9 mouse cellular contexts compared by ENCODE assay signal in genomic region chrX:56531266-56531665, GRCm38 (mm10). TPM values are rescaled to one million over a fixed set of nuclear protein-coding genes. Genes with fewer than 3 reads are reported as not detected.
DNase-seq lines count a peak whose midpoint lies in the region; ATAC-seq and TF ChIP-seq lines count a peak whose summit lies in the region.
"Had no signal": no experiment of that assay in that cellular context is flagged by ENCODE, and none has a peak within 500 bp of the region (broad histone marks: within the 10 kb centered on the region; RNA-seq: fewer than 3 reads in every experiment).

No protein-coding gene starts in this region.

- no peak for ATAC-seq in heart, embryonic 12.5 days (ENCODE audit: insufficient number of reproducible peaks, low FRiP score)
- ATAC-seq in midbrain, embryonic 14.5 days (ENCODE audit: low FRiP score, low TSS enrichment) = no peak

- 4% methylated on average over 3 of the region's 3 CpGs for WGBS in heart, embryonic 12.5 days
- 18% methylated on average over 3 of the region's 3 CpGs for WGBS in midbrain, embryonic 14.5 days

- H3K4me1 ChIP-seq in heart, embryonic 12.5 days (replicated peaks) = no peaks in the 10 kb centered on the region
- no peaks in the 10 kb centered on the region for H3K4me1 ChIP-seq in midbrain, embryonic 14.5 days (ENCODE audit: control insufficient read depth, insufficient read depth, low read length)

- TF ChIP-seq CTCF in left cerebral cortex, adult 2 months (IDR thresholded peaks at IDR 0.05) = peak; percentile 69

- no peak overlapping the region for H3K9ac ChIP-seq in heart, embryonic 12.5 days
- H3K9ac ChIP-seq in midbrain, embryonic 14.5 days (replicated peaks; ENCODE audit: low read length) = no peak overlapping the region

- intact Hi-C loops in heart, postnatal 14 days (cut with DNase I) = loop anchor here (5.0 to 10.0 kb wide), 2 partner anchors 66 to 304 kb away; partner anchors contain the start of gene Mmgt1
- intact Hi-C loops in left cerebral cortex, adult 2 months (cut with DNase I) = loop anchor here (10.0 kb wide), 2 partner anchors 304 to 584 kb away; no protein-coding TSS in a partner anchor

- H3K4me3 ChIP-seq in heart, embryonic 12.5 days = no peak overlapping the region
- H3K4me3 ChIP-seq in left cerebral cortex, adult 2 months = no peak overlapping the region
- no peak overlapping the region for H3K4me3 ChIP-seq in midbrain, embryonic 14.5 days (replicated peaks; ENCODE audit: low read depth, low read length)

- no peak overlapping the region for H3K4me2 ChIP-seq in heart, embryonic 12.5 days
- no peak overlapping the region for H3K4me2 ChIP-seq in midbrain, embryonic 14.5 days (ENCODE audit: low read length)

- H3K27ac ChIP-seq in heart, embryonic 12.5 days (ENCODE audit: poor library complexity, severe bottlenecking) = no peak overlapping the region
- no peak overlapping the region for H3K27ac ChIP-seq in left cerebral cortex, adult 2 months
- no peak overlapping the region for H3K27ac ChIP-seq in midbrain, embryonic 14.5 days (replicated peaks; ENCODE audit: low read depth, low read length)
- H3K27ac ChIP-seq: macrophage had no signal

- no peaks in the 10 kb centered on the region for H3K36me3 ChIP-seq in heart, embryonic 12.5 days
- no peaks in the 10 kb centered on the region for H3K36me3 ChIP-seq in midbrain, embryonic 14.5 days (ENCODE audit: control insufficient read depth, insufficient read depth, low read length)
- H3K36me3 ChIP-seq in splenic B cell, adult 2 months (ENCODE audit: control insufficient read depth, insufficient read depth, low read length, poor library complexity, severe bottlenecking) = no peaks in the 10 kb centered on the region

- H3K9me3 ChIP-seq in heart, embryonic 12.5 days (replicated peaks) = no peaks in the 10 kb centered on the region
- H3K9me3 ChIP-seq in midbrain, embryonic 14.5 days (ENCODE audit: control insufficient read depth, low read length) = no peaks in the 10 kb centered on the region

- peak; percentile 30 to 82 for DNase-seq in heart, adult 18-20 months
- peak; percentile 49 for DNase-seq in ZHBTc4 (ENCODE audit: low read depth, low spot score)
- DNase-seq in embryo, embryonic 10 days (ENCODE audit: low spot score) = peak; percentile 69
- DNase-seq in heart, postnatal 14 days = peak; percentile 55 to 72
- DNase-seq in left cerebral cortex, adult 2 months (ENCODE audit: extremely low spot score in 1 of 2, low spot score in 2 of 2) = peak; percentile 45 to 62
- DNase-seq in midbrain, embryonic 14.5 days = peak; percentile 73
- DNase-seq in splenic B cell, adult 2 months (ENCODE audit: low read depth, low spot score) = peak; percentile 66

- H3K27me3 ChIP-seq in heart, embryonic 12.5 days (replicated peaks) = no peaks in the 10 kb centered on the region
- no peaks in the 10 kb centered on the region for H3K27me3 ChIP-seq in midbrain, embryonic 14.5 days (ENCODE audit: control insufficient read depth, insufficient read depth, low read length)
- no peaks in the 10 kb centered on the region for H3K27me3 ChIP-seq in splenic B cell, adult 2 months (ENCODE audit: control insufficient read depth, insufficient read depth, low read length, poor library complexity, severe bottlenecking)

RNA-seq across cellular contexts. Expression of gene Gm10477, which starts 6.7 kb away (rescaled TPM):
- not detected for total RNA-seq in heart, adult 18-20 months (2021)
- not detected in 2 replicates for polyA plus RNA-seq in heart, embryonic 12.5 days (2016; fragmentation: Nextera tagmentation; extraction: Ambion mirVana)
- not detected for total RNA-seq in heart, postnatal 14 days (2021)
- total RNA-seq in left cerebral cortex, adult 2 months (2021) = not detected
- polyA plus RNA-seq in midbrain, embryonic 14.5 days (2014; fragmentation: Nextera tagmentation; extraction: Ambion mirVana) = not detected in 2 replicates
- polyA plus RNA-seq: macrophage had no signal

RNA-seq across cellular contexts. Expression of gene Gm648, which starts 18.1 kb away (rescaled TPM):
- not detected for total RNA-seq in heart, adult 18-20 months (2021)
- not detected in 2 replicates for polyA plus RNA-seq in heart, embryonic 12.5 days (2016; fragmentation: Nextera tagmentation; extraction: Ambion mirVana)
- total RNA-seq in heart, postnatal 14 days (2021) = not detected
- not detected for total RNA-seq in left cerebral cortex, adult 2 months (2021)
- not detected in 2 replicates for polyA plus RNA-seq in midbrain, embryonic 14.5 days (2014; fragmentation: Nextera tagmentation; extraction: Ambion mirVana)
- polyA plus RNA-seq: macrophage had no signal
